Mouse (Mus musculus): ENCODE measurements around the gene Eif2b4. TPM values are rescaled to one million over a fixed set of nuclear protein-coding genes. Genes with fewer than 3 reads are reported as not detected.

Eif2b4 gene
- 76.1 and 81.5 TPM in 2 replicates for polyA plus RNA-seq (2015; fragmentation: Nextera tagmentation; extraction: Ambion mirVana)

DNA sequence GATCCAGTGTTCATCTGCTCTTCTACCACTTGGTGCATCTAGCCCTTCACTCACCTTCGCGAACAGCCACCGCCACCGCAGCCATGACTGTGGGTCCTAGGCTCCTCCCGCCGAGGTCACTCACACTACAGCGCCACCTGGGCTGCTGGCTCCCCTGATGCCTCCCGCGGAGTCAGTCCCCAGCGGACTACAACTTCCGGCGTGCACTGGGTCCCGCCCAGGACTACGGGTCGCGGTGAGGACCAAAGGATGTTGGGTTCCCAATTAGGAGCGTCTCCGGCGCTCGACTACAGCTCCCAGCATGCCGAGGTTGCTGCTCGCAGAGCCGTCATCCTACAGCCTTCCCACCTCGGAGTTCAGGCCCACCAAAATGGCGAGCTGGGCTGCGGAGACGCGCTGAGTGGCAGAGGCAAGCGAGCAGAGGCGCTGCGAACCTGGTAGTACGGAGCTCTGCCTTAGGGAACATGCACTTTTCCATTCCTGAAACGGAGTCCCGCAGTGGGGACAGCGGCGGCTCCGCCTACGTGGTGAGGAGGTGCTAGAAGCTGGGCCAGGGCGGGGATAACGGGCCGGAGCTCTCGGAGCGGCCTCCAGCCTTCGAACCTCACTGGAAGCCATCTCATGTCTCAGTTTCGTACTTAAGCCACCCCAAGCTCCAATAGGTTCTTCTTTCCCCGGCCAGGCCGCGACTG is at the start of gene Eif2b4, which contains the start of gene Snx17:
Gene Eif2b4, minus strand, starts transcription at position 492 of the 692 bp plus-strand sequence.
Gene Snx17, plus strand, starts transcription at position 289 of the 692 bp plus-strand sequence.
- under 1% methylated on average over 48 of the region's 48 CpGs for WGBS
- ATAC-seq (ENCODE audit: low FRiP score, low TSS enrichment): peak; percentile 98
- Histone ChIP-seq H3K27ac (ENCODE audit: low read length) (peak within 1 kb of the TSS; percentile 88), H3K4me3 (ENCODE audit: low read length) (peak within 1 kb of the TSS; percentile 80), H3K27me3 (ENCODE audit: insufficient read depth, low read length) (no peaks in the 10 kb centered on the region), H3K9ac (replicated peaks; ENCODE audit: low read length) (peak within 1 kb of the TSS; percentile 86), H3K4me1 (ENCODE audit: insufficient read depth, low read length) (peaks cover 17% of the 10 kb centered on the region), H3K36me3 (ENCODE audit: insufficient read depth, low read length) (peaks cover 57% of the 10 kb centered on the region), H3K4me2 (replicated peaks; ENCODE audit: low read depth, low read length) (peak within 1 kb of the TSS; percentile 82), H3K9me3 (ENCODE audit: low read length) (no peaks in the 10 kb centered on the region)

DNA sequence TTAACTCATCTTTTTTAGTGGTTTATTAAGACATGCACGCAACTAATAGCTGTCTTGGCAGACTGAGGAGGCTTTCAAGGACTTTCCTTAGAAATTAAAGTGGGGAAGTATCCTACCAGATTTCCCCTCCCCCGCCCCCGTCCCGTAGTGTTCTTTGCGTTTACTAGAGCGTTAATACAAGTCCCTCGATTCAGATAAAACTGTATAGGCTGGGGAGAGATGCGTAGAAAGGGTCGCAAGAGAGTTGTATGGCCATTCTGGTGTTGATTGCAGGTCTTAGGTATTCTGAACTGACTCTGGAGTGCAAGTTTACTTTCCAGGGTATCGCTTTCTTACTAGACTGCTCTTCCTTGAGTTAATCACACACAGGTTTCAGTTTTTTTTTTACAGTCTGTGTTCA is 49.0 kb upstream of the Eif2b4 start:
- H3K9ac ChIP-seq (replicated peaks; ENCODE audit: low read length): peak overlapping the region; percentile 98
- 21% methylated on average over 10 of the region's 10 CpGs for WGBS
- no peaks in the 10 kb centered on the region for H3K9me3 ChIP-seq (ENCODE audit: low read length)
- peaks cover 31% of the 10 kb centered on the region for H3K36me3 ChIP-seq (ENCODE audit: insufficient read depth, low read length)
- H3K4me2 ChIP-seq (replicated peaks; ENCODE audit: low read depth, low read length): peak overlapping the region; percentile 83
- H3K27ac ChIP-seq (ENCODE audit: low read length): no peak overlapping the region
- ATAC-seq (ENCODE audit: low FRiP score, low TSS enrichment): no peak
- no peaks in the 10 kb centered on the region for H3K27me3 ChIP-seq (ENCODE audit: insufficient read depth, low read length)
- H3K4me3 ChIP-seq (ENCODE audit: low read length): peak overlapping the region; percentile 84
- peaks cover 12% of the 10 kb centered on the region for H3K4me1 ChIP-seq (ENCODE audit: insufficient read depth, low read length)

DNA sequence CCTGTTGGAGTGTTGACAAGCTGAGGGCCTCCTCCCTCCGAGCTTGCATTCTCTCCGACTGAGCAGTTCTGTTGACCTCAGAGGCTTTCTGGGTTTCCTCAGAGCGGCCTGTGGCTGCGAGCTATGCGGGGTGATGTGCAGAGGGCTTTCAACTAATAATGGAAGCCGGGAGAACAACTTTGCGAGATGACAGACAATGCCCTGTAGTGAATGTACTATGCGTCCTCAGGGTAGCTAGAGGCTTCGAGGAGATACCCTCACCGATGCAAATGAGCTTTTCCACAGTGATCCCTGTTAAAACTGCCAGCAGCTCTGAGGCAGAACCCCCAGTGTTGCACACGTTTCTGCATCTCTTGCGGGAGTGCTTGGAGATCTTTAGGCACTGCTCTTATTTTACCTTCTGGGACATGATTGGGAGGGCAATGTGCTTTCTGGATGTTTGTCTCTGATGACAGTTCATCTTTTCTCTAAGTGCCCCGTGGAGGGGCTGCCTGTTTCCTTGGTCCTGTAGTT is 48.3 kb upstream of the Eif2b4 start:
- Histone ChIP-seq H3K9me3 (ENCODE audit: low read length) (0 out of 2 replicates have a peak, but pooled peaks cover 1% of the 10 kb centered on the region), H3K27me3 (ENCODE audit: insufficient read depth, low read length) (no peaks in the 10 kb centered on the region), H3K36me3 (ENCODE audit: insufficient read depth, low read length) (peaks cover 26% of the 10 kb centered on the region), H3K4me1 (ENCODE audit: insufficient read depth, low read length) (peaks cover 12% of the 10 kb centered on the region), H3K27ac (ENCODE audit: low read length) (peak overlapping the region; percentile 96), H3K4me3 (ENCODE audit: low read length) (peak overlapping the region; percentile 84), H3K4me2 (replicated peaks; ENCODE audit: low read depth, low read length) (peak overlapping the region; percentile 83), H3K9ac (replicated peaks; ENCODE audit: low read length) (peak overlapping the region; percentile 98)
- under 1% methylated on average over 13 of the region's 13 CpGs for WGBS
- ATAC-seq (ENCODE audit: low FRiP score, low TSS enrichment): no peak

DNA sequence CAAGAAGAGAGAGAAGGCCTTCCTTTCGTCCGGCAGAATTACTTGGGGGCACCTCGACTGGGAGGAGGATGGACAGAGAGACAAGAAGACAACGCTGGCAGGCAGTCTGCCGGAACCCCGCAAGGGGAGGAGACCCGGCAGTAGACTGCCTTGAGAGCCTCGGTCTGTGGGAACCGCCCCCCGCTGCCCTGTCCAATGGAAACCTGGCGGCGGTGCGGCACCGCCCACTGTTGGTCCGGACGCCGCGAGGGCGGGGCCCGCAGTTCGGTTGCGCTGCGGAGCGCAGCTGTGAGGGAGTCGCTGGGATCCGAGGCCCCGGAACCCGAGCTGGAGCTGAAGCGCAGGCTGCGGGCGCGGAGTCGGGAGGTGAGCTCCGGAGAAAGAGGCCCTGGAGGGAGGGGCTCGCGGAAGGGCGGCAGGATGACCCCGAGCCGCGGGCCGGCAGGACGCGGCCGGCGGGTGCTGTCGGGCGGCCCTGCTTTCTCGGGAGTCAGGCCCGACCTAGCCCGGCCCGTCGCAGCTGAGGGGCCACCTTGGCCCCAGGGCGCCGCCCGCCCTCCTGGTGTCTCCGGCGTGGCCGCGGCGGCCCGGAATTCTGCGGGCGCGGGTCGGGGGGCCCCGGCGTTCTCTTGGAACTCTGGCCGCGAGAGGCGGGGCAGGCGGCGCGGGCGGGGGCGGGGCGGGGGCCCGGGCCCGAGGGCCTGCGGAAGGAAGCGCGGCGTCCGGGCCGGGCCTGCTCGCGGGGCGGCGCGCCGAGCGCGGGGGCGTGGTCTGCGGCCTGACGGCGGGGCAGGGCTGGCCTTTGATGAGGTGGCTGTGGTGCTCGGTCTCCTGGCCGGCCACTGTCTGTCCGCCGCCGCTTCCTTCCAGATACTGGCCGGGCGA is 47.6 kb upstream of the Eif2b4 start, which contains the start of the genes Nrbp1 and Gm9970:
Gene Nrbp1, plus strand, starts transcription at position 228 of the 885 bp plus-strand sequence.
Gene Gm9970, minus strand, starts transcription at position 596 of the 885 bp plus-strand sequence.
- under 1% methylated on average over 91 of the region's 103 CpGs for WGBS
- peaks cover 12% of the 10 kb centered on the region for H3K4me1 ChIP-seq (ENCODE audit: insufficient read depth, low read length)
- no peaks in the 10 kb centered on the region for H3K27me3 ChIP-seq (ENCODE audit: insufficient read depth, low read length)
- ATAC-seq (ENCODE audit: low FRiP score, low TSS enrichment): peak; percentile 99
- peak within 1 kb of the TSS; percentile 96 for H3K27ac ChIP-seq (ENCODE audit: low read length)
- H3K36me3 ChIP-seq (ENCODE audit: insufficient read depth, low read length): peaks cover 21% of the 10 kb centered on the region
- peak within 1 kb of the TSS; percentile 84 for H3K4me3 ChIP-seq (ENCODE audit: low read length)
- H3K9ac ChIP-seq (replicated peaks; ENCODE audit: low read length): peak within 1 kb of the TSS; percentile 98
- 0 out of 2 replicates have a peak, but pooled peaks cover 2% of the 10 kb centered on the region for H3K9me3 ChIP-seq (ENCODE audit: low read length)
- peak within 1 kb of the TSS; percentile 83 for H3K4me2 ChIP-seq (replicated peaks; ENCODE audit: low read depth, low read length)

- ATAC-seq (ENCODE audit: low FRiP score, low TSS enrichment): no peak
- WGBS: 70% methylated on average over 1 of the region's 1 CpGs
- H3K4me2 ChIP-seq (replicated peaks; ENCODE audit: low read depth, low read length): no peak overlapping the region
Measured at GRCm38 (mm10) chr5:31226641-31227040, 33.4 kb upstream of the Eif2b4 start.

DNA sequence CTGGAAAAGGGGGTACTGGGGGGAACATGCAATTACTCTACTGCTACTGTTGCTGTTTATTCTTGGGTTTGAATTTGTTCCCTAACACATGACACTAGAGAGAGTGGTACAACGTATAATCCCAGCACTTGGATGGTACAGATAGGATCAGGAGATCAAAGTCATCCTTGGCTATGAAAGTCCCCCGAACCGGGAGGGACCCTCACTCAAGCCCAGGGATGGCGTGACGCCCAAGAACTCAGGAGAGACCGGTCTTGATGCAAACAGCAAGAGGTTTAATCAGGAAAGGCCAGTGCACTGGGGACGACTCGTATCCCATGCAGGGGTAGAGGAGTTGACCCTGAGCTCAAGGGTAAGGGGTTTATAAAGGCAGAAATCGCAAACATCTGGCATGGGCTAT is 29.5 kb upstream of the Eif2b4 start:
- Histone ChIP-seq H3K9me3 (ENCODE audit: low read length) (no peaks in the 10 kb centered on the region), H3K27ac (ENCODE audit: low read length) (no peak overlapping the region), H3K9ac (replicated peaks; ENCODE audit: low read length) (no peak overlapping the region), H3K4me3 (ENCODE audit: low read length) (no peak overlapping the region), H3K4me2 (replicated peaks; ENCODE audit: low read depth, low read length) (no peak overlapping the region), H3K36me3 (ENCODE audit: insufficient read depth, low read length) (no peaks in the 10 kb centered on the region), H3K27me3 (ENCODE audit: insufficient read depth, low read length) (no peaks in the 10 kb centered on the region), H3K4me1 (ENCODE audit: insufficient read depth, low read length) (peaks cover 8% of the 10 kb centered on the region)
- WGBS: 93% methylated on average over 9 of the region's 9 CpGs
- no peak for ATAC-seq (ENCODE audit: low FRiP score, low TSS enrichment)

More at GRCm38 (mm10) chr5:31226641-31227040, 33.4 kb upstream of the Eif2b4 start:
- Histone ChIP-seq H3K27me3 (ENCODE audit: insufficient read depth, low read length) (no peaks in the 10 kb centered on the region), H3K36me3 (ENCODE audit: insufficient read depth, low read length) (no peaks in the 10 kb centered on the region), H3K9ac (replicated peaks; ENCODE audit: low read length) (no peak overlapping the region), H3K9me3 (ENCODE audit: low read length) (no peaks in the 10 kb centered on the region), H3K4me1 (ENCODE audit: insufficient read depth, low read length) (no peaks in the 10 kb centered on the region), H3K27ac (ENCODE audit: low read length) (no peak overlapping the region), H3K4me3 (ENCODE audit: low read length) (no peak overlapping the region)

GRCm38 (mm10) chr5:31221304-31221945 is 28.2 kb upstream of the Eif2b4 start:
- no peaks in the 10 kb centered on the region for H3K27me3 ChIP-seq (ENCODE audit: insufficient read depth, low read length)
- H3K9ac ChIP-seq (replicated peaks; ENCODE audit: low read length): peak overlapping the region; percentile 94
- no peaks in the 10 kb centered on the region for H3K36me3 ChIP-seq (ENCODE audit: insufficient read depth, low read length)
- 13% methylated on average over 11 of the region's 11 CpGs for WGBS
- peak overlapping the region; percentile 97 for H3K27ac ChIP-seq (ENCODE audit: low read length)
- peaks cover 8% of the 10 kb centered on the region for H3K4me1 ChIP-seq (ENCODE audit: insufficient read depth, low read length)
- H3K4me3 ChIP-seq (ENCODE audit: low read length): peak overlapping the region; percentile 86
- ATAC-seq (ENCODE audit: low FRiP score, low TSS enrichment): no peak
- no peaks in the 10 kb centered on the region for H3K9me3 ChIP-seq (ENCODE audit: low read length)
- peak overlapping the region; percentile 87 for H3K4me2 ChIP-seq (replicated peaks; ENCODE audit: low read depth, low read length)

- no peaks in the 10 kb centered on the region for H3K36me3 ChIP-seq (ENCODE audit: insufficient read depth, low read length)
- ATAC-seq (ENCODE audit: low FRiP score, low TSS enrichment): peak; percentile 97
Measured at GRCm38 (mm10) chr5:31220448-31221303, 27.4 kb upstream of the Eif2b4 start, which contains the start of gene Ppm1g. Gene Ppm1g (minus strand): TSS chr5:31220687.

More at GRCm38 (mm10) chr5:31220448-31221303, 27.4 kb upstream of the Eif2b4 start, which contains the start of gene Ppm1g:
- under 1% methylated on average over 69 of the region's 70 CpGs for WGBS
- Histone ChIP-seq H3K27ac (ENCODE audit: low read length) (peak within 1 kb of the TSS; percentile 97), H3K4me2 (replicated peaks; ENCODE audit: low read depth, low read length) (peak within 1 kb of the TSS; percentile 87), H3K9ac (replicated peaks; ENCODE audit: low read length) (peak within 1 kb of the TSS; percentile 94), H3K27me3 (ENCODE audit: insufficient read depth, low read length) (no peaks in the 10 kb centered on the region), H3K4me3 (ENCODE audit: low read length) (peak within 1 kb of the TSS; percentile 86), H3K4me1 (ENCODE audit: insufficient read depth, low read length) (peaks cover 8% of the 10 kb centered on the region), H3K9me3 (ENCODE audit: low read length) (no peaks in the 10 kb centered on the region)
